Mouse (Mus musculus): ENCODE data around the gene Myom1.

- no peak for TF ChIP-seq CTCF (IDR thresholded peaks at IDR 0.05)
- no peak for TF ChIP-seq EP300 (IDR thresholded peaks at IDR 0.05)
These were observed 102.9 kb downstream of the Myom1 start for GRCm38 (mm10) chr17:71105297-71105696.
